Mouse (Mus musculus): ENCODE results near the gene Foxk1.

DNA sequence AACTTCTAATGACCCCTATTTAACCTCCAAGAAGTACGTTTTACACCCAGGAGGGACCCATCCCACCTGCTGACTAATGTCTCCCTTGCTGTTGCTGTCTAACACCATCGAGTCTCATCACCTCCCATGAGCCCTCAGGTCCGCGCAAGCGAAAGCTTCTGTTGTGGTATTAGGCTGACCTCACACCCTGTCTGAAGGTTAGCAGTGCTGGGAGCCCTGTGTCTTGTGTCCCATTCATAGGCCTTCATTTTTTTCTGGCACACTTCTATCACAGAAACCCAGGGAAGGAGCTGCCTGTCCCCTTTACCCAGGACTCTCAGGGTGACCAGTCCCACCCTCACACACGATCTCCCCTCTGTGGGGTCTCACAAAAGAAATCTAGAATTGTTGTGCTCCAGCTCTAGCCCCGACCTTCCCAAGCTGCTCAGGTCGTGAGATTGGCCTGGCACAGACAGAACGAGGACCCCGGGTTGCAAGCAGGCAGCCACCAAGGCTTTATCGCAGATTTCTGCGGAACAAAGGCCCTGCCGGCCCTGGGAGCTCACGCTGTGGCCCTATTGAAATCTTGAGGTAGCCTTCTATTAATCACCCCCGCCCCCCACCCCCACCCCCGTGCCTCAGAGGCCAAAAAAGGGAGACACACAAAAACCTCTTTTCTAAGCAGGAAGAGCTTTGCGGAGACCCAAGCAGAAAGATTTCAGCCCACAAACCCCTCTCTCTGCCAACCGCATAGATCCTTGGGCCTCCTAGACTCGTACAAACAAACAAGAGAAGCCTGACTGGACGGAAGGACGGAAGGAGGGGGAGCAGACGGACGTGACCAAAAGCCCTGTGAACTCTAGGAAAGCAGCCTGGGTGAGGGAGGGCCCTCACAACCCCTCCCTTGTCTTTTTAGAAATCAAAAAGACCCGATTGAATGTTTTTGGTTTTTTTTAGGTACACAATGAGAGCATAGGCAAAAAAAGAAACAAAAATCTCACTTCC is 29.8 kb upstream of the Foxk1 start:
- TF ChIP-seq CTCF (conservative IDR thresholded peaks at IDR 0.05; ENCODE audit: low read length) (no peak), NANOG (IDR thresholded peaks at IDR 0.05; ENCODE audit: borderline replicate concordance, low read length) (no peak)

Measured in E14TG2a.4 (cell line).